Mouse (Mus musculus) neural tube, embryonic 12.5 days (tissue): ENCODE measurements at regions not wholly inside any gene's neighbourhood (a gene's known extent, or its start where the extent isn't known, plus 50 kb on each side); places are given as distances from the start of the nearest gene placed in this dataset.

Experiments used
- ATAC-seq: fragments of 200-750 bp; cut with Nextera tagmentation; 2 replicates; pipeline ENCODE4 v1.8.0; 2017; ENCODE audit warnings: low read depth, mild to moderate bottlenecking, moderate TSS enrichment, moderate library complexity; ENCODE audit not compliant: low FRiP score
- H3K27ac ChIP-seq: fragments of 300-500 bp; sonication (generic); 2 replicates; pipeline ENCODE4 v1.5.1; 2016
- H3K27me3 ChIP-seq: fragments of 300-500 bp; sonication (generic); replicated peaks from 2 replicates; pipeline ENCODE4 v1.6.1; 2016; ENCODE audit warnings: mild to moderate bottlenecking
- H3K36me3 ChIP-seq: fragments of 300-500 bp; sonication (generic); 2 replicates; pipeline ENCODE4 v1.6.1; 2016; ENCODE audit warnings: mild to moderate bottlenecking
- H3K4me1 ChIP-seq: fragments of 300-500 bp; sonication (generic); 2 replicates; pipeline ENCODE4 v1.6.1; 2016
- H3K4me2 ChIP-seq: fragments of 300-500 bp; sonication (generic); replicated peaks from 2 replicates; pipeline ENCODE4 v1.6.1; 2016; ENCODE audit warnings: mild to moderate bottlenecking
- H3K4me3 ChIP-seq: fragments of 300-500 bp; sonication (generic); 2 replicates; pipeline ENCODE4 v1.5.1; 2016
- H3K9ac ChIP-seq: fragments of 300-500 bp; sonication (generic); 2 replicates; pipeline ENCODE4 v1.6.1; 2016; ENCODE audit warnings: mild to moderate bottlenecking
- H3K9me3 ChIP-seq: fragments of 300-500 bp; sonication (generic); 2 replicates; pipeline ENCODE4 v1.6.1; 2016; ENCODE audit warnings: mild to moderate bottlenecking
- WGBS: fragments of 180-500 bp; shearing (Covaris S2); methylation state at CpG from one replicate; pipeline ENCODE4 v1.1.7; 2016; 5-methylcytosine and 5-hydroxymethylcytosine counted together

DNA sequence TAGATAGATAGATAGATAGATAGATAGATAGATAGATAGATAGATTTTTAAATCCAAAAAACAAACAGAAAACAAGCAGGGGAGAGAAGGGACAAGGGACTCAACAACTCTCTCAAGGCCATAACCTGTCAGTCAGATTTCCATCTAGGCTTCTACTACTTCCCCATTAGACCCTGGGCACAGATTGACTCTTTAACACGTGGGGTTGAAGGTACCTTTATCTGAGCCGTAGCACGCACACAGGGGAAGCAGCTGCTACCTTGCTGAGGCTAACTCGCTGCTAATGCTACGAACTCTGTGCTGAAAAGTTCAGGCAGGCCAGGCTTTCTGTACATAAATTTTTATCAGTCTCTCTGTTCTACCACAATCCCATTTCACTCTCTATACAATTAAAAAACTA is 191.4 kb upstream of the Tank start:
- ATAC-seq, result no peak
- WGBS, result 87% methylated on average over 5 of the region's 5 CpGs

GRCm38 (mm10) chr2:61384467-61384866 is 193.9 kb upstream of the Tank start:
- no peaks in the 10 kb centered on the region for H3K36me3 ChIP-seq
- H3K9me3 ChIP-seq, result no peaks in the 10 kb centered on the region
- no peak overlapping the region for H3K4me2 ChIP-seq
- no peak overlapping the region for H3K4me3 ChIP-seq
- no peak overlapping the region for H3K9ac ChIP-seq
- WGBS, result 88% methylated on average over 6 of the region's 6 CpGs
- ATAC-seq, result no peak
- 0 out of 2 replicates have a peak, but pooled peaks cover 4% of the 10 kb centered on the region for H3K4me1 ChIP-seq
- H3K27ac ChIP-seq, result no peak overlapping the region
- H3K27me3 ChIP-seq, result no peaks in the 10 kb centered on the region

More for the DNA sequence above, 191.4 kb upstream of the Tank start:
- Histone ChIP-seq H3K9me3 (no peaks in the 10 kb centered on the region), H3K27ac (no peak overlapping the region), H3K27me3 (no peaks in the 10 kb centered on the region), H3K4me3 (no peak overlapping the region), H3K36me3 (no peaks in the 10 kb centered on the region), H3K4me1 (0 out of 2 replicates have a peak, but pooled peaks cover 4% of the 10 kb centered on the region), H3K4me2 (no peak overlapping the region), H3K9ac (no peak overlapping the region)

DNA sequence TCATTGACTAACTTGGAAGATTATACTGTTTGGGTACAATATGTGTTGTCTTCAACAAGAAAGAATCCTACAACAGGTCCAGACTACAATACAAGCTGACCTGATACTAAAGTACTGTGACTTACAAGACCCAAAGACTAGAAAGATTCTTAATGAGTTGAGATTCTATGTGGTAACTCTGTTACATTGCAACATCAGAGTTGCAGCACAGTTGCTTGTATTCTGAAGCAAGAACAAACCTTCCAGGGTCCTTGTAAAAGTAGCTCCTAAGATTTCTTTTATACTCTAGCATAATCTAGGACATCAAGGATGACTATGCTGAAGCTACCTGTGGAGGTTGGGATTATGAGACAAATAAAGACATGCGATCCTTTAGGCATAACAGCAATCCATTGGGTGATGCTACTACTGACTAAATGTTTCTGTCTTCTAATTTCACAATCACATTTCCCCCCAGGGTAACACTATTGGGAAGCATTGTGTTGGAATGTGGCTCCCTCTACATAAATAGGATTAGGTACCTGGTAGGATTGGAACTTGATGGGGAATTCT is 194.6 kb upstream of the Tank start:
- 96% methylated on average over 1 of the region's 1 CpGs for WGBS

DNA sequence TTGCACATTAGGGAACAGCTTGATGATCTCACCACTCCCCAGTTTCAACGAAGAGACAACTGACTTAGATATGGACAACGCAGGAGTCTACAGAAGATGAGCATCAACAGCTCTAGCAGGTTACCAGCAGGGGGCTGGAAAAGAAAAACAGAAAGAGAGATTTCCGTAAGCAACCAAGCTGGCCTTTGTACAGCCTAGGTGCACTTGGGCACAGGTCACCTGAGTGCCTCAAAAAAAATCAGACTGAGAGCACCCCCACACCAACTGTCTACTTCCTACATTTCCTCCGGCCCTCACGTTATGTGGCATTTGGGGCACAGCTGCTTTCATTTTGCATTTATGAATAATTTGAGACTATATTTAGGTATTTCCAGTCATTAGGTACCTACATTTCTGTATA is 199.3 kb upstream of the Tank start:
- no peak overlapping the region for H3K27ac ChIP-seq
- H3K4me1 ChIP-seq, result no peaks in the 10 kb centered on the region
- WGBS, result 75% methylated on average over 5 of the region's 5 CpGs
- H3K27me3 ChIP-seq, result no peaks in the 10 kb centered on the region
- H3K36me3 ChIP-seq, result no peaks in the 10 kb centered on the region
- no peaks in the 10 kb centered on the region for H3K9me3 ChIP-seq
- H3K4me2 ChIP-seq, result no peak overlapping the region
- no peak overlapping the region for H3K9ac ChIP-seq
- ATAC-seq, result no peak
- no peak overlapping the region for H3K4me3 ChIP-seq

More for the DNA sequence above, 194.6 kb upstream of the Tank start:
- H3K27ac ChIP-seq, result no peak overlapping the region
- H3K9ac ChIP-seq, result no peak overlapping the region
- ATAC-seq, result no peak
- no peaks in the 10 kb centered on the region for H3K27me3 ChIP-seq
- H3K4me1 ChIP-seq, result 0 out of 2 replicates have a peak, but pooled peaks cover 4% of the 10 kb centered on the region
- H3K4me3 ChIP-seq, result no peak overlapping the region
- no peaks in the 10 kb centered on the region for H3K36me3 ChIP-seq
- H3K4me2 ChIP-seq, result no peak overlapping the region
- H3K9me3 ChIP-seq, result no peaks in the 10 kb centered on the region

GRCm38 (mm10) chr2:61378297-61378696 is 200.1 kb upstream of the Tank start:
- Histone ChIP-seq H3K27me3 (no peaks in the 10 kb centered on the region), H3K36me3 (no peaks in the 10 kb centered on the region), H3K9ac (no peak overlapping the region), H3K4me2 (no peak overlapping the region), H3K4me3 (no peak overlapping the region), H3K4me1 (no peaks in the 10 kb centered on the region), H3K9me3 (no peaks in the 10 kb centered on the region), H3K27ac (no peak overlapping the region)
- WGBS, result 93% methylated on average over 5 of the region's 5 CpGs
- no peak for ATAC-seq

GRCm38 (mm10) chr2:61377756-61378155 is 200.6 kb upstream of the Tank start:
- H3K9ac ChIP-seq, result no peak overlapping the region
- H3K4me2 ChIP-seq, result no peak overlapping the region
- no peak overlapping the region for H3K4me3 ChIP-seq
- H3K27me3 ChIP-seq, result no peaks in the 10 kb centered on the region
- ATAC-seq, result no peak
- H3K4me1 ChIP-seq, result no peaks in the 10 kb centered on the region
- H3K36me3 ChIP-seq, result no peaks in the 10 kb centered on the region
- no peaks in the 10 kb centered on the region for H3K9me3 ChIP-seq
- WGBS, result 95% methylated on average over 8 of the region's 8 CpGs
- no peak overlapping the region for H3K27ac ChIP-seq

GRCm38 (mm10) chr2:61362606-61363005 is 215.8 kb upstream of the Tank start:
- H3K4me1 ChIP-seq, result no peaks in the 10 kb centered on the region
- 87% methylated on average over 4 of the region's 4 CpGs for WGBS
- no peaks in the 10 kb centered on the region for H3K27me3 ChIP-seq
- ATAC-seq, result no peak
- H3K36me3 ChIP-seq, result no peaks in the 10 kb centered on the region
- no peak overlapping the region for H3K4me3 ChIP-seq
- no peak overlapping the region for H3K4me2 ChIP-seq
- H3K9me3 ChIP-seq, result no peaks in the 10 kb centered on the region
- H3K27ac ChIP-seq, result no peak overlapping the region
- H3K9ac ChIP-seq, result no peak overlapping the region

- Histone ChIP-seq H3K9ac (no peak overlapping the region), H3K4me3 (no peak overlapping the region), H3K27ac (no peak overlapping the region), H3K9me3 (no peaks in the 10 kb centered on the region), H3K36me3 (no peaks in the 10 kb centered on the region), H3K27me3 (no peaks in the 10 kb centered on the region), H3K4me1 (no peaks in the 10 kb centered on the region), H3K4me2 (no peak overlapping the region)
- 84% methylated on average over 2 of the region's 2 CpGs for WGBS
- no peak for ATAC-seq
Measured at GRCm38 (mm10) chr2:61361394-61361793, 217.0 kb upstream of the Tank start.

DNA sequence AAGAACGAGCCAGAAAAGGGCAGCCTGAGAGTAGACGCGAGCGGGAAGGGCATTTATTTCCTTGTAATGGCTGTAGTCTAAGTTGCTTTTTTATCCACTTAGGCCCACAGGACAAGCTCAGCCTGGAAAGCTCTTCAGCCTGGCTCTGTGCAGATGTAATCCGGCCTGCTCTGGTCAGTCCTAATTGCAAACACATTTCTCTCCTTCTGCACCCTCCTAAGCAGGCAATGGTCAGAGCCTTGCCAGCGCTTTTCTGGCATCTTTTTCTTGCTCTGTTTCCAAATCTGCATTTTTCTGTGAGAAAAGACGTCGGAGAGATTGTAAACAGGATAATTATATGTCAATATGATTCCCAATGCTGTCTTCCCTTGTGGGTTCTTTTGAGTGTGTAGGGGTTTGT is 224.3 kb upstream of the Tank start:
- ATAC-seq, result no peak

DNA sequence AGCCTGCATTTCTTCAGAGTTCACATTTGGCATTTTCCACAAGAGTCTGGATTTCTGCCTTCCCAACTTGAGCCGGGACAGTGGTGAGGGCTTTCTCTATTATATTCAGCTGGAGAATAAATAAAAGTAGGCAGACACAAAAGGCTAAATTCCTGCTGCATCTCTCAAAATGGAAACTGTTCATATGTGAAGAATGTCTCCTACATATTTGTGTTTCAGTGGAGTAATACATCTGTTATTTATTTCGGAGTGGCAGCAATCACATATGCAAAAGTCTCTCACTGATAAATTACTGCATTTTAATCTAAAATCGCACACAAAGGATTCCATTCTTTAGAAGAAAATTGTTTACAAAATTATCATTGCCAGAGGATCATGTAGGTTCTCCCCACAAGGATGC is 230.9 kb upstream of the Tank start:
- Histone ChIP-seq H3K9me3 (no peaks in the 10 kb centered on the region), H3K4me1 (no peaks in the 10 kb centered on the region), H3K36me3 (no peaks in the 10 kb centered on the region), H3K4me3 (no peak overlapping the region), H3K27ac (no peak overlapping the region), H3K27me3 (no peaks in the 10 kb centered on the region), H3K9ac (no peak overlapping the region), H3K4me2 (no peak overlapping the region)
- no peak for ATAC-seq
- WGBS, result 94% methylated on average over 3 of the region's 3 CpGs

More for the DNA sequence above, 224.3 kb upstream of the Tank start:
- H3K27ac ChIP-seq, result no peak overlapping the region
- no peaks in the 10 kb centered on the region for H3K9me3 ChIP-seq
- 57% methylated on average over 8 of the region's 8 CpGs for WGBS
- H3K36me3 ChIP-seq, result no peaks in the 10 kb centered on the region
- no peak overlapping the region for H3K4me2 ChIP-seq
- H3K9ac ChIP-seq, result no peak overlapping the region
- no peak overlapping the region for H3K4me3 ChIP-seq
- H3K4me1 ChIP-seq, result no peaks in the 10 kb centered on the region
- no peaks in the 10 kb centered on the region for H3K27me3 ChIP-seq

GRCm38 (mm10) chr2:61346012-61346760 is 232.2 kb upstream of the Tank start:
- 49% methylated on average over 8 of the region's 8 CpGs for WGBS
- H3K4me3 ChIP-seq, result no peak overlapping the region
- no peaks in the 10 kb centered on the region for H3K27me3 ChIP-seq
- no peak for ATAC-seq
- H3K27ac ChIP-seq, result no peak overlapping the region
- H3K9me3 ChIP-seq, result no peaks in the 10 kb centered on the region
- no peaks in the 10 kb centered on the region for H3K36me3 ChIP-seq
- H3K9ac ChIP-seq, result no peak overlapping the region
- no peak overlapping the region for H3K4me2 ChIP-seq
- no peaks in the 10 kb centered on the region for H3K4me1 ChIP-seq

DNA sequence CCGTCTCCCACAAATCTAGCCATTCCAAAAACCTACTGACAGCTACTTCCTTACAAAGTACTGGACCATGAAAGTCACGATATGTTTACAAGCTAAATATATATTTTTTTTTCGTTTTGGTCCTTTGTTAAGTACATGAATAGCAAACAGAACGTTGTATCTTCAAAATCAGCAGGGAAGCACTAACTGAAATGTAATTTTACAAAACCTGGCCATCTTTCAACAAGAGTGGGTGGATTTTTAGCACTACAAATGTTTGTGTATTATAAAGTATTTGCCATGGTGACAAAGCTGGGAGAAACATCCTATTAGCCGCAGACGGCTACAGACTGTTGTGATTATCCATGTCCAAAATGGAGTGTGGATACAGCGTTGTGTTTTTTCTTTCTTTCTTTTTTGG is 233.1 kb upstream of the Tank start:
- no peak for ATAC-seq
- no peak overlapping the region for H3K27ac ChIP-seq
- H3K4me2 ChIP-seq, result no peak overlapping the region
- H3K27me3 ChIP-seq, result no peaks in the 10 kb centered on the region
- H3K9ac ChIP-seq, result no peak overlapping the region
- no peaks in the 10 kb centered on the region for H3K4me1 ChIP-seq
- H3K9me3 ChIP-seq, result no peaks in the 10 kb centered on the region
- H3K4me3 ChIP-seq, result no peak overlapping the region
- H3K36me3 ChIP-seq, result no peaks in the 10 kb centered on the region
- 91% methylated on average over 7 of the region's 7 CpGs for WGBS

DNA sequence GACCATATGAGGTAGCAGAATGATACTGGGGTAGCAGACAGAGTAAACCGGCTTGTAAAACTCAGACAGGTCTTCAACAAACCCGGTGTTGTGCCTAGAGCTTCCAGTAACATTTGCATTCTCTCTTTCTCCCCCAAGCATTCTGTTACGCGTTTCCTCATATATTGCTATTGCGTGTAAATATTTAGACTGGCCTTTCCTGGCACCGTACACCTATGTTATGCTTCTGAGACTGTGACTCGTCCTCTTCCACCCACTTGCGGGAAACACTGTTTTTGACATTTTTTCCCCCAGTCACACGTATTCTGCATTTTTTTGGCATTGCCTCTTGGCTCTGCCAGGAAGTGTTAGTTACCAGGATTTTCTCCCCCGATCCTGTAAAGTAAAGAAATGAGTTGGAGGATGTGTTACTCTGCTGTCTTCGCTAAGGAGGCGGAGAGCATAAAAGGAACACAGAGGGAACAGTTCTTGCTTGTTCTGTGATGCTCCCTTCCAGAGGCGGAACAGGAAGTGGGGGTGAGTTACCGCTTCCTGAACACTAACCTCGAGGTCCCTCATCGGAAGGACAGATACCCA is 233.7 kb upstream of the Tank start:
- ATAC-seq, result no peak
- Histone ChIP-seq H3K9me3 (no peaks in the 10 kb centered on the region), H3K27me3 (no peaks in the 10 kb centered on the region), H3K27ac (no peak overlapping the region), H3K4me2 (no peak overlapping the region), H3K9ac (no peak overlapping the region), H3K4me3 (no peak overlapping the region), H3K4me1 (no peaks in the 10 kb centered on the region), H3K36me3 (no peaks in the 10 kb centered on the region)
- WGBS, result 89% methylated on average over 16 of the region's 16 CpGs
